Mouse (Mus musculus) lung, adult 2 months (tissue): Measurements from ENCODE around the gene Fbxw2. TPM values are rescaled to one million over a fixed set of nuclear protein-coding genes. Genes with fewer than 3 reads are reported as not detected.
"Not testable (repeated sequence)": the region's sequence is repeated elsewhere in the genome, so short reads cannot be mapped to it uniquely, and the experiment has no call there.

Experiments used
- DNase-seq: peaks from one replicate; pipeline ENCODE4 v3.0.0; 2022
- H3K4me1 ChIP-seq: fragments of 200-500 bp; 2 replicates; pipeline ENCODE4 v1.6.1; 2011; ENCODE audit warnings: low read length; ENCODE audit not compliant: control insufficient read depth, insufficient read depth
- H3K4me3 ChIP-seq: fragments of 200-500 bp; replicated peaks from 2 replicates; pipeline ENCODE3; 2011; ENCODE audit warnings: low read depth, mild to moderate bottlenecking, control low read depth, low read length; ENCODE audit errors: extremely low read depth
- CTCF ChIP-seq: fragments of 200-500 bp; IDR thresholded peaks from 2 replicates; pipeline ENCODE4 v1.5.1; 2011; ENCODE audit warnings: mild to moderate bottlenecking, low read length, control low read depth; ENCODE audit not compliant: insufficient read depth
- POLR2A ChIP-seq: fragments of 200-500 bp; IDR thresholded peaks from 2 replicates; pipeline ENCODE4 v1.6.1; 2011; ENCODE audit warnings: low read depth, mild to moderate bottlenecking, control low read depth, low read length, borderline replicate concordance; ENCODE audit errors: extremely low read depth
- WGBS: fragments of 180-500 bp; shearing (Covaris S2); methylation state at CpG from one replicate; pipeline ENCODE4 v1.1.7; 2018; 5-methylcytosine and 5-hydroxymethylcytosine counted together
- polyA plus RNA-seq: library from polyadenylated mRNA; depleted of rRNA; stranded (reverse); fragments of >200 nt; gene quantifications from 2 replicates; pipeline ENCODE4 v1.2.3, GENCODE M21; 2012; rRNA removed

The Fbxw2 gene
- polyA plus RNA-seq, 1 experiment = 59.3 TPM

DNA sequence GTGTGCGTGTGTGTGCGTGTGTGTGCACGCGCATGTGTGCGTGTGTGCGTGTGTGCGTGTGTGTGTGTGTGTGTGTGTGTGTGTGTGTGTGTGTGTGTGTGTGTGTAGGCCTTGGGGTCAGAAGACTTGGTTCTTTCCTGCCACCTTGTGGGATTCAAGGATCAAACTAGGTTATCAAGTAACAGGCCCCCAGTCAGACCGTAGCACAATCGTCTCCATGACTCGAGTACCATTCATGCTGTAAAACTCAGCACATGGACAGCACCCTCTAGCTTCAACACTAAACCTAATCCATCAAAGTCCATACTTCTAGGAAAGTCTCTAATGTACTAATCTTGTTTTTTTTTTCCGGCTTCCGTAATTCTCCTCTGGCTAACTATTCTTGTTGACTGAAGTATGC is 61.3 kb downstream of the Fbxw2 start:
- WGBS = 61% methylated on average over 12 of the region's 12 CpGs
- no peak overlapping the region for H3K4me3 ChIP-seq
- no peak for DNase-seq
- H3K4me1 ChIP-seq = no peaks in the 10 kb centered on the region
- TF ChIP-seq CTCF (no peak), POLR2A (no peak)

DNA sequence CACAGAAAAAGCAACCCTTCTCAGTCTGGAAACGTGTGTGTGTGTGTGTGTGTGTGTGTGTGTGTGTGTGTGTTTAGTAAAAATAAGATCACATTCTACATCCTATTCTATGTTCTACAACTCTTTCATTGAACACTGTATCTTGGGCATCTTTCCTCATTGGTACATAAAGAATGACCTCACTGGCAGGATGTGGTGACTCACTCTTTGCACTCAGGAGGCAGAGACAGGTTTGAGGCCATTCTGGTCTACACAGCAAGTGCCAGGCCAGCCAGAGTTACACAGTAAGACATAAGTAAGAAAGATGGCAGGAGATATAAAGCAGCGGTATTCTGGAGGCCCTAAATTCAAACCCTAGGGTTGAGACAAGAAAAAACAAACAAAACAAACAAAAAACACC is 63.2 kb downstream of the Fbxw2 start:
- TF ChIP-seq CTCF (no peak), POLR2A (no peak)
- DNase-seq = no peak
- 58% methylated on average over 2 of the region's 2 CpGs for WGBS
- H3K4me3 ChIP-seq = no peak overlapping the region
- H3K4me1 ChIP-seq = no peaks in the 10 kb centered on the region

DNA sequence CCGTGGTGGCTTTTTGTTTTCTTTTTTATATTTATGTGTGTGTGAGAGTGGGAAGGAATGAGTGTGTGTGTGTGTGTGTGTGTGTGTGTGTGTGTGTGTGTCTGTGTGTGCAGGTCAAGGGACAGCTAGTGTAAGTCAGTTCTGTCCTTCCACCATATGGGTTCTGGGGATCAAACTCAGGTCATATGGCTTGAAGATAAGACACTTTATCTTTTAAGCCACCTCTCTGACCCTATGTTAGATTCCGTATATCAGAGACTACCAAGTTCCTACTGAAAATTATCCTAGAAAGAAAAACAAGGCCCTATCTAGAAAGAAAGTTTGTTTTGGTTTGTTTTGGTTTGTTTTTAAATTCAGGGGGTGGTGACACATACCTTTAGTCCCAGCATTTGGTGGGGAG is 63.9 kb downstream of the Fbxw2 start:
- TF ChIP-seq POLR2A (no peak), CTCF (no peak)
- 74% methylated on average over 2 of the region's 2 CpGs for WGBS

DNA sequence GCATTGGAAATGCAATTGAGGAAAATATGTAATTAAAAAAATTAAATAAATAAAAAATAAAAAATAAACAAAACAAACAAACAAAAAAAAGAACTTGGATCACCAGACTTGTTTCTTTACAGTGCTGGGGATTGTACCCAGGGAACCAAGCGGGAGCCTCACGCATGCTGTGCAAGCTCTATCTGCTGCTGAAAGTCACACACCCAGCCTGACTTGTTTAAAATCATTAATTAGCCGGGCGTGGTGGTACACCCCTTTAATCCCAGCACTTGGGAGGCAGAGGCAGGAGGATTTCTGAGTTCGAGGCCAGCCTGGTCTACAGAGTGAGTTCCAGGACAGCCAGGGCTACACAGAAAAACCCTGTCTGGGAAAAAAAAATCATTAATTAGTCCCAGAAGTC is 64.8 kb downstream of the Fbxw2 start:
- WGBS = 87% methylated on average over 5 of the region's 5 CpGs
- not testable (repeated sequence) for DNase-seq, H3K4me1 ChIP-seq, H3K4me3 ChIP-seq

More for the DNA sequence above, 63.9 kb downstream of the Fbxw2 start:
- H3K4me1 ChIP-seq = no peaks in the 10 kb centered on the region
- H3K4me3 ChIP-seq = no peak overlapping the region
- no peak for DNase-seq

DNA sequence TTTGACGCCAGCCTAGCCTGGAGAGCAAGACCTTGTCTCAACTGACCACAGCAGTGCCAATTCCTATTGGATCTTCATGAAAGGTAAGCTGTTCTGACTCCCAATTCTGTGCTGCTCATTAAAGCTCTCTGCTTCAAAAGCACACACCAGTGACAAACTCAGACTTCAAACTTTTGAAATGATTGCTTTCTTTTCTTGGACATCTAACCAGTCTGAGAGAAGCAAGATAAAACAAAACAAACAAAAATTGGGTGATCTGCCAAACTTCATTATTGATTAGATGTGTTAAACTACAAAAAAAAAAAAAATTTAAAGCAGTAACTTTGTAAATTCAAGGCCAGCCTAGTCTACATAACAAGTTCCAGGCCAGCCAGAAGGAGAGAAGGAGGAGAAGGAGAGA is 68.8 kb downstream of the Fbxw2 start:
- no peak for TF ChIP-seq POLR2A
- TF ChIP-seq CTCF = no peak
- 53% methylated on average over 1 of the region's 1 CpGs for WGBS
- no peaks in the 10 kb centered on the region for H3K4me1 ChIP-seq
- DNase-seq = no peak
- H3K4me3 ChIP-seq = no peak overlapping the region

DNA sequence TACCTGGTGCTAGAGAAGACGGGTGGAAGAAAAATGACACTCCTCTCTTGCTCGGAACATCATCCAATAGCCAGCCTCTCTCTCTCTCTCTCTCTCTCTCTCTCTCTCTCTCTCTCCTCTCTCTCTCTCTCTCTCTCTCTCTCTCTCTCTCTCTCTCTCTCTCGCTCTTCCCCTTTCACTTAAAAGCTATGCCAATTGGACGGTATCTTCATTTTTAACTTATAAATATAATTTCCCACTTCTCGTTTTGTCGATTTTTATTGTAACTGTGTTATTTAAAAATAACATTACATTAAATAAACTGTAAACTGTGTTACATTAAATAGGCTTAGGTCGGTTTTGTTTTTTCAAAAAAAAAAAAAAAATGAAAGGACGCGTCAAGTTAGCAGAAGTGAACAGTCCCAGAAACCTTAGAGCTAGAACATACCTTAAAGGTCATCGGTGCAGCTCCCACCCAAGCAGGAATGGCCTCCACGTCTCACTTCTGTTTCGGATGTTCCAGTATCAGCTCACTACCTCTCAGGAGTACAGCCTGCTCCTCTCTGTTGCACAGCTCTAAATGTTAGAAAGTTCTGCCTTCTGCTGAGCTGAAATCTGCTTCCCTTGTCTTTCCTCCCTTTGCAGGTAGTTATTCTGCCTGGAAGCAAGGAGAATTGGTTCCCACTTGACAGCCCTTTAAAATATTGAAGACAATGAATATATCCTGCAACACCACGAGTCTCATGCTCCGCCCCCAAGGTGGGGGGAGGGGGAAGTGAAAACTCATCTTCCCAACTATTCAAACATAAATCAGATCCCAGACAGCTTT is 71.4 kb downstream of the Fbxw2 start, which contains the start of gene Gapvd1:
Gapvd1 (minus strand) TSS at position 682 of the 808 bp plus-strand sequence.
- DNase-seq = peak; percentile 17
- H3K4me3 ChIP-seq = peak within 1 kb of the TSS; percentile 99
- TF ChIP-seq POLR2A (no peak), CTCF (no peak)
- H3K4me1 ChIP-seq = no peaks in the 10 kb centered on the region
- under 1% methylated on average over 14 of the region's 14 CpGs for WGBS

Other genes with a start within 250 kb of the Fbxw2 start
- 16.7 and 20.3 TPM in 2 replicates for gene Gapvd1, start 71.1 kb downstream of the Fbxw2 start, polyA plus RNA-seq
- gene Hspa5, start 54.3 kb downstream of the Fbxw2 start, polyA plus RNA-seq = 463 and 672 TPM in 2 replicates
- gene Rabepk, start 26.4 kb downstream of the Fbxw2 start, polyA plus RNA-seq = 18.8 and 24.4 TPM in 2 replicates
- gene Gm34653, start 6.7 kb upstream of the Fbxw2 start, polyA plus RNA-seq = not detected in 2 replicates
- gene Cutal, start 48.1 kb upstream of the Fbxw2 start, polyA plus RNA-seq = 30.6 and 30.8 TPM in 2 replicates
- gene Psmd5, start 48.7 kb upstream of the Fbxw2 start, polyA plus RNA-seq = 7.8 and 11.7 TPM in 2 replicates
- 1.1 and 1.5 TPM in 2 replicates for gene Phf19, start 87.7 kb upstream of the Fbxw2 start, polyA plus RNA-seq
- gene Traf1, start 135.5 kb upstream of the Fbxw2 start, polyA plus RNA-seq = 52.3 and 59.6 TPM in 2 replicates
- 106 and 168 TPM in 2 replicates for gene Hc, start 235.1 kb upstream of the Fbxw2 start, polyA plus RNA-seq